Mouse (Mus musculus): ENCODE data around the gene 1700093K21Rik.

DNA sequence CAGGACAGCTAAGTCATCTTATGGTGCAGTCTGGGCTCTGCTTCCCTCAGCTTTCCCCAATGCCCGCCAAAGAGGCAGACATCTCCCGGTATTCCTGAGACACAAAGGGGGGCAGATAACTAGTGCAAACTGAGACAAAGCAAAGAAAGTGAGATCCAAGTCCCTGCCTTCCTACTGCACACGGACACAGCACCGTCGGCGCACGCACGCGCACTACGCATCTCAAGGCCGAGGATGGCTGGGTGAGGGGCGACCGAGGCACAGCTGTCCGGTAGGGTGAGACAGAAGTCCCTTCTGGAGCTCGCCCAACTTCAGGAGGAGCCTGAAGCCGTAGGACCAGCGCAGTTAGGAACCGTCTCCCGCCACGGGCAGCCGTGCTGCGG lies 23.6 kb downstream of the 1700093K21Rik start:
- TF ChIP-seq CTCF (IDR thresholded peaks at IDR 0.05; ENCODE audit: low read depth, low read length) (no peak), POLR2A (IDR thresholded peaks at IDR 0.05; ENCODE audit: borderline replicate concordance, low read depth, low read length) (no peak)

Data from bone marrow macrophage, adult 2 months (primary cell).